Mouse (Mus musculus) liver, postnatal 0 days (tissue): ENCODE measurements around the gene Aplnr.

Source experiments
- CTCF ChIP-seq: sonication (generic); IDR thresholded peaks from 2 replicates; pipeline ENCODE4 v1.5.1; 2016; ENCODE audit warnings: antibody characterized with exemption, low read depth
- EP300 ChIP-seq: IDR thresholded peaks from 2 replicates; pipeline ENCODE4 v1.6.1; 2016; ENCODE audit warnings: antibody characterized with exemption, low read depth, mild to moderate bottlenecking

GRCm38 (mm10) chr2:85156136-85156535 lies 20.1 kb downstream of the Aplnr start:
- no peak for TF ChIP-seq CTCF
- no peak for TF ChIP-seq EP300
